Mouse (Mus musculus) right cerebral cortex, postnatal 4 days (tissue): Measurements from ENCODE around the gene Tet3.

Source experiments
- DNase-seq: peaks from one replicate; pipeline ENCODE4 v3.0.0-alpha.2; 2022

Gene Tet3

DNA sequence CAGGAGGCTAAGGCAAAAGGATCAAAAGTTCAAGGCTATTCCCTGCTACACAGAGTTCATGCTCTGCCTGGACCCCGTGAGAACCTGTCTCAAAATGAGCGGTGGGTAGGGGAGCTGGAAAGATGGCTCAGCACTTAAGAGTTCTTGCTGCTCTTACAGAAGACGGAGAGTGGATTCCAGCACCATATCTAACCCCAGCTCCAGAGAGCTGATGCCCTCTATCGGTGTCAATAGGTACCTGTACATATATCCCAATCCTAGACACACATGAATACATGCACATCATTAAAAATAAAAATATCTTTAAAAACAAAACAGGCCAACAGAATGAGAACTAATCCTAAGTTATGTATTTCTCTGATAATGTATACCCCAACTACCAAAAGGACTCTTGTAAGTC lies 19.3 kb upstream of the Tet3 start:
- DNase-seq: no peak

- no peak for DNase-seq
Observed at GRCm38 (mm10) chr6:83475431-83475830, 16.5 kb upstream of the Tet3 start.

GRCm38 (mm10) chr6:83473240-83473639 lies 14.4 kb upstream of the Tet3 start:
- DNase-seq: no peak

- DNase-seq: no peak
Observed at GRCm38 (mm10) chr6:83471739-83472138, 12.9 kb upstream of the Tet3 start.

DNA sequence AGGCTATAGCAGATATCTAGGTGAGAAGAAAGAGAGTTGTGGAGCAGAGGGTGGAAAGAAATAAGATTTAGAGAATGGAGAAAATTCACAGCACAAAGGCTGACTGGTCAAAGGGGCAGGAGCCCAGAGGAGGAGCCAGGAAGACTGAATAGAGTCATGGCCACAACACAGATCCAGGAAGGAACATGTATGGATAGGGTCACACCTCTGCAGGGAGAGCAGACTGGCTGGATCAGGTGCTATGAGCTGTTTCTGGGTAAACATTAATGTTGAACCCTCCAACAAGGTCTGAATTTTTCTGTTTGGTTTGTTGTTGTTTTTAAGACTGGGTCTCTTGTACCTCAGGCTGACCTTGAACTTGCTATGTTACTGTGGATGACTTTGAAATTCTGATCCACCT lies 5.1 kb upstream of the Tet3 start:
- no peak for DNase-seq

- peak; percentile 53 for DNase-seq
Observed at GRCm38 (mm10) chr6:83456984-83457810, 1.7 kb downstream of the Tet3 start.

- DNase-seq: peak; percentile 74
Observed at GRCm38 (mm10) chr6:83456131-83456983, 2.5 kb downstream of the Tet3 start.

- DNase-seq: no peak
Observed at GRCm38 (mm10) chr6:83455328-83456130, 3.4 kb downstream of the Tet3 start.

GRCm38 (mm10) chr6:83453706-83454105 lies 5.2 kb downstream of the Tet3 start:
- peak; percentile 15 for DNase-seq

DNA sequence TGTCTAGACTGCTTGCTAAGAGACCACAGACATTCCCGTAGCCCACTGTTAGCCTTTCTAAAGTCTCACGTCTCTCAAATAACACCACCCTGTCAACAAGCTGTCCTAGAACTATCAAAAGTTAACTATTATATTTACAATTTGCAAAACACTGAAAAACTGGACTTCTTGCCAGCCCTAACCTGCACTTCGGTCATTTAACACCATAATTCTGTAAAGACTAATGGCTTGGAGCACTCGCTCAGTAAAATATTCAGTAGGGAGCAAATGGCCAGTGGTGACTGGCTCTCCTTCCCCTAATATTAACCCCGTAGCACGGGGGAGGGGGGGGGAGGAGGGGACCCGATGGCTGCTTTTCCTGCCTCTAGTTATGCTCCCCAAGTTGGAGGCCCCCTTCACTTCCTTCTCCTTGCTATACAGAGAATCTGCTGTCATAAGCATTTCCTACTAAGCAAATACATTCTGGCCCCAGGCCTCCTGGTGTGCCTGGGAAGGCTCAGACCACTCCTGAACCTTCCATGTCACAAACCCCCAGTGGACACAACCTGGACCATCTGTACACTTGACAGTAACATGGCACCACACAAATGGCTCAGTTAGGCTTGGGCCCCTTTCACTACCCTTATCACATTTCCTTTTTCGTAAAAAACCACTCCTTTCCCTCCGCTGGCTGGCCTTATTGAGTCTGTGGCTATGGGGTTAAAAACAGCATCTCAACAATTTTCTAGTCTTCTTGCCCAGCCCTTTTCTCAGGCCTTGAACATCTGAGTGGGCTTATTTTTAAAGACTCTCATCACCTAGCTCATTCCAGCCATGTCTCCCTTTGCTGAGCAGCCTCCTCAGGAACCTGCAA lies 8.2 kb downstream of the Tet3 start:
- no peak for DNase-seq

GRCm38 (mm10) chr6:83449440-83449839 lies 9.4 kb downstream of the Tet3 start:
- DNase-seq: no peak

DNA sequence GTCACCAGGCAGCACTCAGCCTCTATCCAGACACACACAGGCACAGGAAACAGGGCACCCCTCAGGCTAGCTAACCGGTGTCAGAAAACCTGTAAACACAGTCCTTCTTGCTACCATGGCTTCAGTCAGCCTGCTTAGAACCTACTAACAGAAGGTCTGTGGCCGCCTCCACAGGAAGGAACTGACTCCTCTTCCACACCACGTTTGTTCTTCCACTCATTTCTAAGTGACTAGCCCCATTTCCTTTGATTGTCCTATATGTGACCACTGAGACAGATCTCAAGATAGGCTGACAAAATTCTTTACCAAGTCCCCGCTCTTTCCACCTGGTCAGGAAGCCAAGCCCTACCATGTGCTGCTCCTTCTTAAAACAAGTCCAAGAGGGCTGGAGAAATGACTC lies 10.0 kb downstream of the Tet3 start:
- DNase-seq: no peak

DNA sequence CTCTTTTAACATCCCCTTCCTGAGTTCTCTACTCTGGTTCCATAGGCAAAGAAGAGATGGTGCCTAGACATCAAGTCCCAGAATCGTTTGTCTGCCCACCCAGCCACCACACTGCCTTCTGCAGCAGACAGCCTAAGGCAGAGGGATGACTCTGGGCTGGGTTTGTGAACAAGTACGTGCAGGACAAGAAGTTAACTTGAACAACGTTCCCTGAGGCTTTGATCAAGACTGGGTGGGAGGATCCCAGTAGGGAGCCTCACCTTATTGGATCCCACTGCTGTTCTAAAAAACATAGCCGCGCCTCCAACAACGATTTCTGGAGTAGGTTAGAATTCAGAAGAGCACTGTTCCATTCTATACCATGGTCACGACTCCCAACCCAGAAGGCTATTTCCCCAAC lies 11.9 kb downstream of the Tet3 start:
- no peak for DNase-seq

- no peak for DNase-seq
Observed at GRCm38 (mm10) chr6:83445796-83446195, 13.1 kb downstream of the Tet3 start.

GRCm38 (mm10) chr6:83443441-83444340 lies 15.2 kb downstream of the Tet3 start:
- peak; percentile 65 for DNase-seq

DNA sequence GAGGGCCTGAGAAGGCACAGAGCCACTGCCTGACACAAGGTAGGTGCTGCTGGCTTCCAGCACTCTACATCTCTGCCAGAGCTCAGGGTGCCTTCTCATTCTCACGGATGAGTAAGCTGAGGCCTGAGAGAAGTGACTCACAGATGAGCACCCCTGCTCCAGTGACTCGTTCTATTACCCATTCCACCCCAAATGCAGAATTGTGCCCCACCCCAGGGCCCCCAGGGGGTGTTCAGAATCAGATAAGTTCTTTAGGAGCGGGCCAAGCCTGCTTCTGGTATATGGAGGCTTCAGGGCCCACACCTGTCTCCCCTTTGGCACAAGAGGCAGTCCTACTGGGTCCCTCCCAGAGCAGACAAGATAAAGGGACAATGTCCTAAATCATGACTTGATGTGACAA lies 16.2 kb downstream of the Tet3 start:
- no peak for DNase-seq

GRCm38 (mm10) chr6:83441259-83442061 lies 17.4 kb downstream of the Tet3 start:
- DNase-seq: peak; percentile 83

- peak; percentile 87 for DNase-seq
Observed at GRCm38 (mm10) chr6:83440510-83441258, 18.2 kb downstream of the Tet3 start.

GRCm38 (mm10) chr6:83440197-83440509 lies 18.7 kb downstream of the Tet3 start:
- no peak for DNase-seq

GRCm38 (mm10) chr6:83439781-83440180 lies 19.1 kb downstream of the Tet3 start:
- no peak for DNase-seq
